Mouse (Mus musculus) cortical plate, adult 2 months (tissue): ENCODE data around the gene Dcun1d5.

Experiments
- CTCF ChIP-seq: fragments of 200-500 bp; IDR thresholded peaks from 2 replicates; pipeline ENCODE4 v1.5.1; 2011; ENCODE audit warnings: mild to moderate bottlenecking, control low read depth, low read length; ENCODE audit not compliant: insufficient read depth; ENCODE audit errors: extremely low read depth
- POLR2A ChIP-seq: fragments of 200-500 bp; IDR thresholded peaks from 2 replicates; pipeline ENCODE4 v1.6.1; 2011; ENCODE audit warnings: mild to moderate bottlenecking, low read length, control low read depth; ENCODE audit not compliant: insufficient read depth; ENCODE audit errors: extremely low read depth

GRCm38 (mm10) chr9:7159718-7160117 lies 24.6 kb upstream of the Dcun1d5 start:
- TF ChIP-seq CTCF (no peak), POLR2A (no peak)
